In genomic region chr8:126734743-126735487, GRCm38 (mm10) we compare ENCODE assay signal across 8 mouse cellular contexts.
DNase-seq lines count a peak whose midpoint lies in the region; ATAC-seq and TF ChIP-seq lines count a peak whose summit lies in the region.

No protein-coding gene starts in this region.

- no peak overlapping the region for H3K9ac ChIP-seq in forebrain, embryonic 11.5 days (ENCODE audit: low read length)
- H3K9ac ChIP-seq in CH12.LX (ENCODE audit: insufficient read depth, low read depth): no peak overlapping the region
- H3K9ac ChIP-seq in limb, embryonic 11.5 days (ENCODE audit: low read length): no peak overlapping the region
- H3K9ac ChIP-seq in forebrain, embryonic 16.5 days (replicated peaks; ENCODE audit: low read depth, low read length): no peak overlapping the region

- TF ChIP-seq RAD21 in CH12.LX (IDR thresholded peaks at IDR 0.05; ENCODE audit: low read depth, low read length): no peak

- 0 out of 2 replicates have a peak, but pooled peaks have one; percentile 25 for ATAC-seq in forebrain, embryonic 11.5 days (replicated peaks; ENCODE audit: low FRiP score)
- ATAC-seq in limb, embryonic 11.5 days (ENCODE audit: insufficient number of reproducible peaks, low FRiP score, low TSS enrichment, low read depth): peak; percentile 58; the same call in 1 of the 2 replicates
- no peak for ATAC-seq in forebrain, embryonic 16.5 days

- no peaks in the 10 kb centered on the region for H3K9me3 ChIP-seq in forebrain, embryonic 11.5 days (ENCODE audit: control insufficient read depth, low read length)
- no peaks in the 10 kb centered on the region for H3K9me3 ChIP-seq in forebrain, embryonic 10.5 days
- H3K9me3 ChIP-seq in CH12.LX (replicated peaks; ENCODE audit: low read length): no peaks in the 10 kb centered on the region
- H3K9me3 ChIP-seq in limb, embryonic 11.5 days (ENCODE audit: control insufficient read depth, low read length): no peaks in the 10 kb centered on the region
- no peaks in the 10 kb centered on the region for H3K9me3 ChIP-seq in forebrain, embryonic 16.5 days (ENCODE audit: control insufficient read depth, low read length)

- no peak for DNase-seq in forebrain, embryonic 11.5 days (ENCODE audit: low spot score)
- DNase-seq in forebrain, embryonic 10.5 days (ENCODE audit: extremely low spot score, low spot score): no peak
- DNase-seq in CH12.LX (ENCODE audit: extremely low read depth): no peak
- peak; percentile 37 for DNase-seq in heart, postnatal 4 days
- no peak for DNase-seq in limb, embryonic 11.5 days (ENCODE audit: low spot score)
- no peak for DNase-seq in testis, postnatal 14 days (ENCODE audit: low spot score)
- DNase-seq in urinary bladder, postnatal 10 days (ENCODE audit: low spot score): no peak

- H3K4me3 ChIP-seq in forebrain, embryonic 11.5 days (ENCODE audit: low read depth, low read length): no peak overlapping the region
- H3K4me3 ChIP-seq in forebrain, embryonic 10.5 days: no peak overlapping the region
- H3K4me3 ChIP-seq in CH12.LX (replicated peaks in 1 of 3; ENCODE audit: low read depth in 2 of 3, low read length in 2 of 3, poor library complexity in 1 of 3): no peak overlapping the region
- H3K4me3 ChIP-seq in limb, embryonic 11.5 days (ENCODE audit: low read depth, low read length): no peak overlapping the region
- no peak overlapping the region for H3K4me3 ChIP-seq in forebrain, embryonic 16.5 days (replicated peaks; ENCODE audit: low read length)

- no peaks in the 10 kb centered on the region for H3K79me2 ChIP-seq in CH12.LX (replicated peaks; ENCODE audit: control insufficient read depth, extremely low read depth, insufficient read depth, poor library complexity, severe bottlenecking)

- no peak for TF ChIP-seq CTCF in CH12.LX (conservative IDR thresholded peaks at IDR 0.05 in 1 of 2, IDR thresholded peaks at IDR 0.05 in 1 of 2; ENCODE audit: low read depth in 2 of 2, low read length in 2 of 2)

- in situ Hi-C loops in CH12.LX (cut with MboI; ENCODE audit: low pct_ligation_motif_present, low pct_unique_long_range_greater_than_20kb, low sequenced_read_pairs): no loop called here

- peaks cover 14% of the 10 kb centered on the region; the same call in 1 of the 2 replicates for H3K4me1 ChIP-seq in forebrain, embryonic 11.5 days (replicated peaks; ENCODE audit: control insufficient read depth, insufficient read depth, low read length)
- H3K4me1 ChIP-seq in forebrain, embryonic 10.5 days: peaks cover 53% of the 10 kb centered on the region
- H3K4me1 ChIP-seq in CH12.LX (ENCODE audit: control insufficient read depth in 1 of 2, insufficient read depth in 2 of 2): peaks cover 25 to 50% of the 10 kb centered on the region in 2 experiments
- peaks cover 19% of the 10 kb centered on the region for H3K4me1 ChIP-seq in limb, embryonic 11.5 days (ENCODE audit: control insufficient read depth, insufficient read depth, low read length)
- peaks cover 29% of the 10 kb centered on the region for H3K4me1 ChIP-seq in forebrain, embryonic 16.5 days (replicated peaks; ENCODE audit: control insufficient read depth, insufficient read depth, low read length)

- no peak for TF ChIP-seq POLR2A in CH12.LX (IDR thresholded peaks at IDR 0.05; ENCODE audit: low read depth, low read length)

- no peaks in the 10 kb centered on the region for H3K27me3 ChIP-seq in forebrain, embryonic 11.5 days (ENCODE audit: control insufficient read depth, insufficient read depth, low read length)
- H3K27me3 ChIP-seq in forebrain, embryonic 10.5 days (ENCODE audit: poor library complexity, severe bottlenecking): peaks cover 4% of the 10 kb centered on the region; the same call in 1 of the 2 replicates
- H3K27me3 ChIP-seq in CH12.LX (replicated peaks): peaks cover 2% of the 10 kb centered on the region
- H3K27me3 ChIP-seq in limb, embryonic 11.5 days (ENCODE audit: control insufficient read depth, insufficient read depth, low read length): no peaks in the 10 kb centered on the region
- no peaks in the 10 kb centered on the region for H3K27me3 ChIP-seq in forebrain, embryonic 16.5 days (replicated peaks; ENCODE audit: control insufficient read depth, insufficient read depth, low read length)

- TF ChIP-seq EP300 in CH12.LX (IDR thresholded peaks at IDR 0.05; ENCODE audit: low read length): no peak

- 74% methylated on average over 7 of the region's 7 CpGs for WGBS in forebrain, embryonic 11.5 days
- 78% methylated on average over 7 of the region's 7 CpGs for WGBS in forebrain, embryonic 10.5 days
- WGBS in limb, embryonic 11.5 days: 64% methylated on average over 7 of the region's 7 CpGs
- WGBS in forebrain, embryonic 16.5 days: 74% methylated on average over 7 of the region's 7 CpGs

- no peaks in the 10 kb centered on the region for H3K36me3 ChIP-seq in forebrain, embryonic 11.5 days (ENCODE audit: control insufficient read depth, insufficient read depth, low read length)
- H3K36me3 ChIP-seq in forebrain, embryonic 10.5 days (replicated peaks): no peaks in the 10 kb centered on the region
- no peaks in the 10 kb centered on the region for H3K36me3 ChIP-seq in CH12.LX (replicated peaks in 1 of 2; ENCODE audit: control insufficient read depth in 1 of 2, insufficient read depth in 1 of 2, low read length in 1 of 2)
- H3K36me3 ChIP-seq in limb, embryonic 11.5 days (ENCODE audit: control insufficient read depth, insufficient read depth, low read length): no peaks in the 10 kb centered on the region
- H3K36me3 ChIP-seq in forebrain, embryonic 16.5 days (ENCODE audit: control insufficient read depth, insufficient read depth): no peaks in the 10 kb centered on the region

- H3K27ac ChIP-seq in forebrain, embryonic 11.5 days (ENCODE audit: low read depth, low read length): no peak overlapping the region
- H3K27ac ChIP-seq in forebrain, embryonic 10.5 days: no peak overlapping the region; the same call in 1 of the 2 replicates
- H3K27ac ChIP-seq in CH12.LX (ENCODE audit: insufficient read depth, low read depth): no peak overlapping the region
- H3K27ac ChIP-seq in limb, embryonic 11.5 days (replicated peaks; ENCODE audit: low read depth, low read length): peak overlapping the region; percentile 80
- H3K27ac ChIP-seq in forebrain, embryonic 16.5 days (ENCODE audit: low read length): no peak overlapping the region

- no peak overlapping the region for H3K4me2 ChIP-seq in forebrain, embryonic 11.5 days (ENCODE audit: low read depth, low read length, severe bottlenecking)
- peak overlapping the region; percentile 57 for H3K4me2 ChIP-seq in CH12.LX (ENCODE audit: insufficient read depth, low read depth, poor library complexity, severe bottlenecking)
- H3K4me2 ChIP-seq in limb, embryonic 11.5 days (ENCODE audit: low read depth, severe bottlenecking): no peak overlapping the region
- no peak overlapping the region for H3K4me2 ChIP-seq in forebrain, embryonic 16.5 days (ENCODE audit: low read length)

- dilution Hi-C loops in CH12.LX (cut with MboI; ENCODE audit: extremely low pct_ligation_motif_present, extremely low pct_unique_long_range_greater_than_20kb, low sequenced_read_pairs): no loop called here

TF ChIP-seq in CH12.LX, 34 proteins besides CTCF, POLR2A, EP300 and RAD21:
- 0 out of 2 replicates have a peak, but pooled peaks have one; percentile 13 for TF ChIP-seq ZNF384 (IDR thresholded peaks at IDR 0.05; ENCODE audit: low read depth, low read length)
- TF ChIP-seq CHD1 (IDR thresholded peaks at IDR 0.05; ENCODE audit: low read depth, low read length): no peak
